Mouse (Mus musculus) CH12.LX (cell line): ENCODE data around the gene Ptp4a2.

Source experiments
- MYC ChIP-seq: IDR thresholded peaks from 2 replicates; pipeline ENCODE4 v1.6.1; 2011; ENCODE audit warnings: low read depth, mild to moderate bottlenecking, improper control_type of control experiment, low read length
- USF2 ChIP-seq: conservative IDR thresholded peaks from 2 replicates; pipeline ENCODE4 v1.6.1; 2011; ENCODE audit warnings: low read depth, low read length, improper control_type of control experiment

DNA sequence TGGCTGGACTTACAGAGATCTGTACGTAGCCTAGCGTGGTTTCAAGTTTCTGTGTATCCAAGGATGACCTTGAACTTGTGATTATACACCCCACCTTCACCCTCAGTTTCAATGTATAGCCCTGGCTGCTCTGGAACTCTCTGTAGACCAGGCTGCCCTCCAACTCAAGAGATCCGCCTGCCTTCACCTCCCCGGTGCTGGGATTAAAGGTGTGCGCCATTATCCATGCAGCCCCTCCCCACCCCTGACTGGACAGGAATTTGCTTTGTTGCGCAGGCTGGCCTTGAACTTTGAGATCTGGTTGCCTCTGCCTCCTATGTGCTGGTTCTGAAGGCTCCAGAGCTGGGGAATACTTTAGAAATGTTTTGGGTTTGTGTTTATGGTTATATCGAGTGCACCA lies 24.3 kb downstream of the Ptp4a2 start:
- no peak for TF ChIP-seq MYC
- TF ChIP-seq USF2: no peak
